Mouse (Mus musculus): ENCODE results near the gene Slc16a1. TPM values are rescaled to one million over a fixed set of nuclear protein-coding genes. Genes with fewer than 3 reads are reported as not detected.

The Slc16a1 gene
- polyA plus RNA-seq, 1 experiment from 2014 or later, result 35.6 TPM

- no peak for ATAC-seq (ENCODE audit: insufficient read depth, low FRiP score, low read depth)
Measured at GRCm38 (mm10) chr3:104641313-104641712, 2.8 kb downstream of the Slc16a1 start.

GRCm38 (mm10) chr3:104643113-104643512 lies 4.6 kb downstream of the Slc16a1 start:
- Histone ChIP-seq H3K9me3 (no peaks in the 10 kb centered on the region), H3K36me3 (no peaks in the 10 kb centered on the region), H3K4me1 (0 out of 2 replicates have a peak, but pooled peaks cover 3% of the 10 kb centered on the region), H3K27ac (no peak overlapping the region), H3K9ac (no peak overlapping the region), H3K4me3 (replicated peaks) (no peak overlapping the region), H3K27me3 (replicated peaks) (no peaks in the 10 kb centered on the region), H3K4me2 (no peak overlapping the region)
- ATAC-seq (ENCODE audit: insufficient read depth, low FRiP score, low read depth), result no peak
- WGBS, result 70% methylated on average over 4 of the region's 4 CpGs

More at GRCm38 (mm10) chr3:104641313-104641712, 2.8 kb downstream of the Slc16a1 start:
- no peak overlapping the region for H3K4me3 ChIP-seq (replicated peaks)
- H3K9me3 ChIP-seq, result no peaks in the 10 kb centered on the region
- H3K9ac ChIP-seq, result no peak overlapping the region
- H3K4me1 ChIP-seq, result 0 out of 2 replicates have a peak, but pooled peaks cover 3% of the 10 kb centered on the region
- no peak overlapping the region for H3K4me2 ChIP-seq
- no peaks in the 10 kb centered on the region for H3K27me3 ChIP-seq (replicated peaks)
- 70% methylated on average over 1 of the region's 1 CpGs for WGBS
- no peaks in the 10 kb centered on the region for H3K36me3 ChIP-seq
- no peak overlapping the region for H3K27ac ChIP-seq

- Histone ChIP-seq H3K4me2 (no peak overlapping the region), H3K4me1 (0 out of 2 replicates have a peak, but pooled peaks cover 3% of the 10 kb centered on the region), H3K27ac (no peak overlapping the region), H3K27me3 (replicated peaks) (no peaks in the 10 kb centered on the region), H3K4me3 (replicated peaks) (no peak overlapping the region), H3K36me3 (no peaks in the 10 kb centered on the region), H3K9ac (no peak overlapping the region), H3K9me3 (no peaks in the 10 kb centered on the region)
- peak; percentile 68 for ATAC-seq (ENCODE audit: insufficient read depth, low FRiP score, low read depth)
- 7% methylated on average over 2 of the region's 2 CpGs for WGBS
Measured at GRCm38 (mm10) chr3:104643810-104644270, 5.4 kb downstream of the Slc16a1 start.

GRCm38 (mm10) chr3:104644371-104644770 lies 5.9 kb downstream of the Slc16a1 start:
- no peak overlapping the region for H3K4me2 ChIP-seq
- no peak for ATAC-seq (ENCODE audit: insufficient read depth, low FRiP score, low read depth)
- H3K36me3 ChIP-seq, result no peaks in the 10 kb centered on the region
- no peak overlapping the region for H3K27ac ChIP-seq
- no peak overlapping the region for H3K4me3 ChIP-seq (replicated peaks)
- no peak overlapping the region for H3K9ac ChIP-seq
- H3K9me3 ChIP-seq, result no peaks in the 10 kb centered on the region
- 89% methylated on average over 1 of the region's 1 CpGs for WGBS
- no peaks in the 10 kb centered on the region for H3K4me1 ChIP-seq
- H3K27me3 ChIP-seq (replicated peaks), result no peaks in the 10 kb centered on the region

GRCm38 (mm10) chr3:104654219-104654618 lies 15.8 kb downstream of the Slc16a1 start:
- H3K9me3 ChIP-seq, result no peaks in the 10 kb centered on the region
- ATAC-seq (ENCODE audit: insufficient read depth, low FRiP score, low read depth), result no peak
- H3K4me1 ChIP-seq, result no peaks in the 10 kb centered on the region
- H3K4me3 ChIP-seq (replicated peaks), result no peak overlapping the region
- H3K9ac ChIP-seq, result no peak overlapping the region
- peaks cover 19% of the 10 kb centered on the region; the same call in 1 of the 2 replicates for H3K36me3 ChIP-seq
- H3K4me2 ChIP-seq, result no peak overlapping the region
- H3K27me3 ChIP-seq (replicated peaks), result no peaks in the 10 kb centered on the region
- WGBS, result 96% methylated on average over 4 of the region's 4 CpGs
- no peak overlapping the region for H3K27ac ChIP-seq

GRCm38 (mm10) chr3:104654921-104655320 lies 16.5 kb downstream of the Slc16a1 start:
- H3K36me3 ChIP-seq, result peaks cover 19% of the 10 kb centered on the region; the same call in 1 of the 2 replicates
- H3K4me1 ChIP-seq, result no peaks in the 10 kb centered on the region
- no peaks in the 10 kb centered on the region for H3K27me3 ChIP-seq (replicated peaks)
- 76% methylated on average over 4 of the region's 4 CpGs for WGBS
- no peaks in the 10 kb centered on the region for H3K9me3 ChIP-seq
- no peak overlapping the region for H3K9ac ChIP-seq
- ATAC-seq (ENCODE audit: insufficient read depth, low FRiP score, low read depth), result no peak
- H3K27ac ChIP-seq, result no peak overlapping the region
- H3K4me2 ChIP-seq, result no peak overlapping the region
- H3K4me3 ChIP-seq (replicated peaks), result no peak overlapping the region

GRCm38 (mm10) chr3:104658706-104659105 lies 20.2 kb downstream of the Slc16a1 start:
- no peak overlapping the region for H3K4me2 ChIP-seq
- peaks cover 11% of the 10 kb centered on the region for H3K4me1 ChIP-seq
- ATAC-seq (ENCODE audit: insufficient read depth, low FRiP score, low read depth), result no peak
- no peaks in the 10 kb centered on the region for H3K9me3 ChIP-seq
- H3K4me3 ChIP-seq (replicated peaks), result no peak overlapping the region
- peaks cover 10% of the 10 kb centered on the region; the same call in 1 of the 2 replicates for H3K36me3 ChIP-seq
- H3K27me3 ChIP-seq (replicated peaks), result no peaks in the 10 kb centered on the region
- 85% methylated on average over 2 of the region's 2 CpGs for WGBS
- H3K9ac ChIP-seq, result no peak overlapping the region
- H3K27ac ChIP-seq, result no peak overlapping the region

- Histone ChIP-seq H3K27me3 (replicated peaks) (no peaks in the 10 kb centered on the region), H3K4me1 (peaks cover 11% of the 10 kb centered on the region), H3K27ac (no peak overlapping the region; the same call in 1 of the 2 replicates), H3K4me3 (replicated peaks) (no peak overlapping the region), H3K9me3 (no peaks in the 10 kb centered on the region), H3K4me2 (no peak overlapping the region), H3K36me3 (peaks cover 3% of the 10 kb centered on the region; the same call in 1 of the 2 replicates), H3K9ac (no peak overlapping the region)
- 51% methylated on average over 4 of the region's 4 CpGs for WGBS
- no peak for ATAC-seq (ENCODE audit: insufficient read depth, low FRiP score, low read depth)
Measured at GRCm38 (mm10) chr3:104659758-104660157, 21.3 kb downstream of the Slc16a1 start.

- no peak overlapping the region for H3K27ac ChIP-seq
- H3K9me3 ChIP-seq, result no peaks in the 10 kb centered on the region
- H3K27me3 ChIP-seq (replicated peaks), result no peaks in the 10 kb centered on the region
- ATAC-seq (ENCODE audit: insufficient read depth, low FRiP score, low read depth), result peak; percentile 82
- H3K9ac ChIP-seq, result no peak overlapping the region
- peaks cover 11% of the 10 kb centered on the region for H3K4me1 ChIP-seq
- no peak overlapping the region for H3K4me2 ChIP-seq
- peaks cover 2% of the 10 kb centered on the region; the same call in 1 of the 2 replicates for H3K36me3 ChIP-seq
- WGBS, result 63% methylated on average over 3 of the region's 3 CpGs
- no peak overlapping the region for H3K4me3 ChIP-seq (replicated peaks)
Measured at GRCm38 (mm10) chr3:104660522-104660921, 22.1 kb downstream of the Slc16a1 start.

- ATAC-seq (ENCODE audit: insufficient read depth, low FRiP score, low read depth), result no peak
- Histone ChIP-seq H3K9me3 (no peaks in the 10 kb centered on the region), H3K36me3 (no peaks in the 10 kb centered on the region), H3K4me1 (peaks cover 11% of the 10 kb centered on the region), H3K4me2 (no peak overlapping the region), H3K9ac (no peak overlapping the region), H3K27ac (no peak overlapping the region; the same call in 1 of the 2 replicates), H3K4me3 (replicated peaks) (no peak overlapping the region), H3K27me3 (replicated peaks) (no peaks in the 10 kb centered on the region)
- WGBS, result 43% methylated on average over 4 of the region's 4 CpGs
Measured at GRCm38 (mm10) chr3:104662007-104662406, 23.5 kb downstream of the Slc16a1 start.

- no peak overlapping the region for H3K4me2 ChIP-seq
- 76% methylated on average over 11 of the region's 11 CpGs for WGBS
- H3K27me3 ChIP-seq (replicated peaks), result no peaks in the 10 kb centered on the region
- no peak for ATAC-seq (ENCODE audit: insufficient read depth, low FRiP score, low read depth)
- no peak overlapping the region for H3K9ac ChIP-seq
- H3K9me3 ChIP-seq, result no peaks in the 10 kb centered on the region
- H3K4me1 ChIP-seq, result peaks cover 11% of the 10 kb centered on the region
- H3K36me3 ChIP-seq, result no peaks in the 10 kb centered on the region
- H3K27ac ChIP-seq, result no peak overlapping the region; the same call in 1 of the 2 replicates
- no peak overlapping the region for H3K4me3 ChIP-seq (replicated peaks)
Measured at GRCm38 (mm10) chr3:104662926-104663325, 24.5 kb downstream of the Slc16a1 start.

- no peak for ATAC-seq (ENCODE audit: insufficient read depth, low FRiP score, low read depth)
- Histone ChIP-seq H3K4me3 (replicated peaks) (no peak overlapping the region), H3K4me1 (peaks cover 24% of the 10 kb centered on the region; the same call in 1 of the 2 replicates), H3K9me3 (no peaks in the 10 kb centered on the region), H3K27ac (no peak overlapping the region), H3K27me3 (replicated peaks) (no peaks in the 10 kb centered on the region), H3K4me2 (no peak overlapping the region), H3K9ac (no peak overlapping the region), H3K36me3 (no peaks in the 10 kb centered on the region)
- WGBS, result 59% methylated on average over 4 of the region's 4 CpGs
Measured at GRCm38 (mm10) chr3:104666950-104667349, 28.5 kb downstream of the Slc16a1 start.

Data from stomach, embryonic 15.5 days (tissue).